Mouse (Mus musculus) heart, embryonic 14.5 days (tissue): ENCODE results near the gene Fancd2. TPM values are rescaled to one million over a fixed set of nuclear protein-coding genes. Genes with fewer than 3 reads are reported as not detected.

Experiments
- ATAC-seq: fragments of 200-750 bp; cut with Nextera tagmentation; 2 replicates; pipeline ENCODE4 v1.8.0; 2017; ENCODE audit warnings: low read depth, moderate TSS enrichment; ENCODE audit not compliant: insufficient number of reproducible peaks, insufficient read depth, low FRiP score
- H3K27ac ChIP-seq, 2 experiments: fragments of 200-500 bp in 1 of 2; fragments of 300-500 bp in 1 of 2; sonication (generic) in 1 of 2; replicated peaks in 1 of 2; 2 replicates each; pipeline ENCODE4 v1.5.1; 2012 to 2014; ENCODE audit warnings: low read depth in 2 of 2, low read length in 2 of 2, control low read depth in 1 of 2, mild to moderate bottlenecking in 1 of 2, mixed read lengths in 1 of 2; ENCODE audit not compliant: control insufficient read depth in 1 of 2, insufficient read depth in 1 of 2
- H3K27me3 ChIP-seq: fragments of 300-500 bp; sonication (generic); 2 replicates; pipeline ENCODE4 v1.6.1; 2014; ENCODE audit warnings: mild to moderate bottlenecking, low read length, control low read depth; ENCODE audit not compliant: control insufficient read depth, insufficient read depth
- H3K36me3 ChIP-seq: fragments of 300-500 bp; sonication (generic); 2 replicates; pipeline ENCODE4 v1.6.1; 2014; ENCODE audit warnings: mild to moderate bottlenecking, control low read depth, low read length, mixed read lengths; ENCODE audit not compliant: control insufficient read depth, insufficient read depth
- H3K4me1 ChIP-seq, 2 experiments: fragments of 200-500 bp in 1 of 2; fragments of 300-500 bp in 1 of 2; sonication (generic) in 1 of 2; 2 replicates each; pipeline ENCODE4 v1.6.1; 2012 to 2014; ENCODE audit warnings: low read length in 2 of 2, control low read depth in 1 of 2, mixed read lengths in 1 of 2; ENCODE audit not compliant: control insufficient read depth in 2 of 2, insufficient read depth in 2 of 2
- H3K4me2 ChIP-seq: fragments of 300-500 bp; sonication (generic); 2 replicates; pipeline ENCODE4 v1.6.1; 2014; ENCODE audit warnings: mild to moderate bottlenecking, low read length
- H3K4me3 ChIP-seq, 2 experiments: fragments of 200-500 bp in 1 of 2; fragments of 300-500 bp in 1 of 2; sonication (generic) in 1 of 2; 2 replicates each; pipeline ENCODE4 v1.5.1; 2012 to 2014; ENCODE audit warnings: low read length in 2 of 2, mild to moderate bottlenecking in 2 of 2, control low read depth in 1 of 2, low read depth in 1 of 2, moderate library complexity in 1 of 2; ENCODE audit not compliant: control insufficient read depth in 1 of 2, insufficient read depth in 1 of 2
- H3K9ac ChIP-seq: fragments of 300-500 bp; sonication (generic); 2 replicates; pipeline ENCODE4 v1.6.1; 2014; ENCODE audit warnings: mild to moderate bottlenecking, low read length
- H3K9me3 ChIP-seq: fragments of 300-500 bp; sonication (generic); 2 replicates; pipeline ENCODE4 v1.6.1; 2016; ENCODE audit warnings: low read length, control low read depth; ENCODE audit not compliant: control insufficient read depth
- WGBS: fragments of 180-500 bp; shearing (Covaris S2); extraction: QIAGEN DNeasy Blood & Tissue Kit; methylation state at CpG from one replicate; pipeline ENCODE4 v1.1.7; 2014; 5-methylcytosine and 5-hydroxymethylcytosine counted together
- polyA plus RNA-seq: library from polyadenylated mRNA; unstranded; fragments of >200 nt; fragmentation: Nextera tagmentation; extraction: Ambion mirVana; gene quantifications from 2 replicates; pipeline ENCODE4 v1.2.1, GENCODE M21; 2014

Gene Fancd2
- polyA plus RNA-seq, 1 experiment from 2014 or later, result 10.6 TPM

DNA sequence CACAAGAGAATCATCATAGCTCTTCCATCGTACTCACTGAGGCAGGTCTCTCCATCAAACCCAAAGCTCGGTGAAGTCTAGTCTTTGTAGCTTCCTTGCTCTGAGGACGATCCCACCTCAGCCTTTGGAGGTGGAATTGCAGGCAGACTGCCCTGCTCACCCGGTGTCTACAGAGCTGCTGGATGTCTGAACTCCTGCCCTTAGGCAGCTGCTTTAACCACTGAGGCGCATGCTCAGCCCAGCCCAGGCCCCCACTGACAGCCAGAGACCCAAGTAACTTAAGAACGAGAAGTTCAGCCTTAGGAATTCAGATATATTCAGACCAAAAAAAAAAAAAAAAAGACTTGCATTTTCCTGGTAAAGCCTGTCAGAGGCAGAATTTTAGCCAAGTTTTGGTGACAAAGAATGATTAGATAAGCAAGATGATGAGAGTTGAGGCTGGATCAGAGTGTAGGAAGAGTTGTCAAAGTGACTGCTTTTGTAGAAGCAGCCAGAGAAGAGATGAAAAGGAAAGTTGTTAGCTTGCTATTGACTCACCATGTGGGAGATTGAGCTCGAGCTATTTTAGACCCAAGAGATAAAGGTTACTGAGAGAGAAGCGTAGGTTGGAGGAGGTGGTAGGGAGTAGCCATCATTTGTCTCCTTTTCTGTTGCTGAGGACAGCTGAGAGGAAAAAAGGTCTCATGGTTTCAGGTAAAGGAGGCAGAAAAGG is 80.9 kb downstream of the Fancd2 start:
- ATAC-seq, result peak; percentile 62
- H3K4me3 ChIP-seq, result peak overlapping the region in 1 of 2 experiments; percentile 6; a peak in 1 of 4 replicates
- H3K9me3 ChIP-seq, result no peaks in the 10 kb centered on the region
- peaks cover 5 to 20% of the 10 kb centered on the region in 2 experiments for H3K4me1 ChIP-seq
- peak overlapping the region; percentile 63 to 85 for H3K27ac ChIP-seq
- peaks cover 52% of the 10 kb centered on the region for H3K36me3 ChIP-seq
- 18% methylated on average over 8 of the region's 8 CpGs for whole genome bisulfite sequencing
- peak overlapping the region; percentile 51; the same call in 1 of the 2 replicates for H3K9ac ChIP-seq
- H3K4me2 ChIP-seq, result peak overlapping the region; percentile 59
- no peaks in the 10 kb centered on the region for H3K27me3 ChIP-seq

DNA sequence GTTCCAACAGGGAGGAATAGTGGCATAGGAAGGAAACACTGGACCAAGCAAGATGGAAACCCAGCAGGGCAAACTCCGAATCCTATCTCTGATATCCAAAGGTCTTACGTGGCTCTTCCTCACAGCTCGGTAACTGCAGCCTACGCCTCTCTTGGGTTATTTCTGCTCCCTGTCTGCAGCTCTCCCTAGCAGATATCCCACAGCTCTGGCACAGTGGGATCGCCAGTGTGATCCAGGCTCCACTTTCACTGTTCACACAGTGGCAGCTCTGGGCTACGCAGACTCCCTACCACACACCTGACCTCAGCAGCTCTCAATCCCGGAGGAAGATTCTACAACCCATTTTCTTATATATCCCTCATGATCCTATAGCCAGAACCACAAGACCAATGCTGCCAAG is 82.7 kb downstream of the Fancd2 start:
- H3K9ac ChIP-seq, result no peak overlapping the region
- peaks cover 52% of the 10 kb centered on the region for H3K36me3 ChIP-seq
- ATAC-seq, result no peak

DNA sequence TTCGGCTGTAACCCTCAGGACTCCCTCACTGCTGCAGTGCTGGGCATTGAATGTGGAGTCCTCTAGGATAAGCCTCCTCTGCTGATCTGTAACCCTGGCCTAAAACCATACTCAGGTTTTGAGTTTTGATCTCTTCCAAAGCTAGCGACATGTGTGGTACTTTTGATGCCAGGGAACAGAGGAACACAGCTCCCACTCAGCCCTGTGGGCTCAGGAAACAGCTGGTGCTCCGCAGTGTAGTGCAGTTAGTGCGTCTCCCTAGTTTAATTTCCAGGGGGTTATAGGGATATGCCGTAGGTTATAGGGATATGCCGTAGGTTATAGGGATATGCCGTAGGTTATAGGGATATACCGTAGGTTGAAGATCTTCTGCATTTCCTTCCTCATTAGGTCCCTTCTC is 83.5 kb downstream of the Fancd2 start:
- Histone ChIP-seq H3K36me3 (peaks cover 52% of the 10 kb centered on the region), H3K9ac (no peak overlapping the region)
- WGBS, result 95% methylated on average over 8 of the region's 8 CpGs

More for the DNA sequence above, 82.7 kb downstream of the Fancd2 start:
- no peaks in the 10 kb centered on the region for H3K27me3 ChIP-seq
- H3K27ac ChIP-seq, result no peak overlapping the region
- no peak overlapping the region for H3K4me3 ChIP-seq
- H3K4me2 ChIP-seq, result no peak overlapping the region
- H3K4me1 ChIP-seq, result peaks cover 5 to 20% of the 10 kb centered on the region in 2 experiments
- 89% methylated on average over 7 of the region's 7 CpGs for WGBS
- no peaks in the 10 kb centered on the region for H3K9me3 ChIP-seq

DNA sequence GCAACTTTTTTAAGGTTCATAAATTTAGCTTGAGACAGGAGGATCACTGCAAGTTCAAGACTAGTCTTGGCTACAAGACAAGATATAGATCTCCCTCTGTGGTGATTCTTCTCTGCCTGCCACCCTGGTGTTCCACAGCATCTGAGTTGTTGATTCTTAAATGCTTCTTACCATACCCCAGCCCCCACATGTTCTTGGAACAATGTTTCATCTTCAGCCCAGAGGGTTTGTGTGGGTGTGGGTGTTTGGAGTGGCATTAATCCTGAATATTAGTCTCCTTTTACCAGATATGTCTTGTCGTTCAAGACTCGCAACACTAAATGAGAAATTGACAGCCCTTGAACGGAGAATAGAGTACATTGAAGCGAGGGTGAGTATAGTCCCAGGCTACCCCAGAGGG is 84.0 kb downstream of the Fancd2 start:
- Histone ChIP-seq H3K9ac (no peak overlapping the region), H3K4me1 (peaks cover 5 to 20% of the 10 kb centered on the region in 2 experiments), H3K4me3 (no peak overlapping the region), H3K27ac (no peak overlapping the region), H3K36me3 (peaks cover 48% of the 10 kb centered on the region), H3K4me2 (no peak overlapping the region), H3K9me3 (no peaks in the 10 kb centered on the region), H3K27me3 (no peaks in the 10 kb centered on the region)
- WGBS, result 90% methylated on average over 4 of the region's 4 CpGs
- ATAC-seq, result no peak

More for the DNA sequence above, 83.5 kb downstream of the Fancd2 start:
- Histone ChIP-seq H3K4me3 (no peak overlapping the region), H3K9me3 (no peaks in the 10 kb centered on the region), H3K27me3 (no peaks in the 10 kb centered on the region), H3K4me1 (peaks cover 5 to 20% of the 10 kb centered on the region in 2 experiments), H3K4me2 (no peak overlapping the region), H3K27ac (no peak overlapping the region)
- no peak for ATAC-seq

DNA sequence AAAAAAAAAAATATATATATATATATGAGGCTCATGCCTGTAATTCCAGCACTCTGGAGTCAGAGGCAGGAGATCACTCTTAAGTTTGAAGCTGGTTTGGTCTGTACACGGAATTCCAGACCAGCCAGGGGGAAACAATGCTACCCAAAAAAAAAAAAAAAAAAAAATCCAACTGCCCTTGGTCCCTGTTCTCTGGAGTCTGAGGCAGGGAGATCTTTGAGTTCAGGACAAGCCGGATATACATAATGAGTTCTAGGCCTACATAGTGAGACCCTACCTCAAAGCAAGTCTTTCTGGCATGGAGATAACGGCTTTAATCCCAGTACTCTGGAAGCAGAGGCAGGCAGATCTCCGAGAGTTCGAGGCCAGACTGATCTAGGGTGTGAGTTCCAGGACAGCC is 91.9 kb downstream of the Fancd2 start:
- Histone ChIP-seq H3K4me3 (peak overlapping the region; percentile 39 to 80), H3K9ac (no peak overlapping the region), H3K36me3 (peaks cover 23% of the 10 kb centered on the region), H3K27ac (peak overlapping the region in 1 of 2 experiments; percentile 91; a peak in 2 of 4 replicates), H3K27me3 (no peaks in the 10 kb centered on the region), H3K4me1 (peaks cover 2 to 12% of the 10 kb centered on the region in 2 experiments; a peak in 3 of 4 replicates), H3K4me2 (peak overlapping the region; percentile 91), H3K9me3 (no peaks in the 10 kb centered on the region)
- ATAC-seq, result no peak
- WGBS, result 62% methylated on average over 5 of the region's 5 CpGs

DNA sequence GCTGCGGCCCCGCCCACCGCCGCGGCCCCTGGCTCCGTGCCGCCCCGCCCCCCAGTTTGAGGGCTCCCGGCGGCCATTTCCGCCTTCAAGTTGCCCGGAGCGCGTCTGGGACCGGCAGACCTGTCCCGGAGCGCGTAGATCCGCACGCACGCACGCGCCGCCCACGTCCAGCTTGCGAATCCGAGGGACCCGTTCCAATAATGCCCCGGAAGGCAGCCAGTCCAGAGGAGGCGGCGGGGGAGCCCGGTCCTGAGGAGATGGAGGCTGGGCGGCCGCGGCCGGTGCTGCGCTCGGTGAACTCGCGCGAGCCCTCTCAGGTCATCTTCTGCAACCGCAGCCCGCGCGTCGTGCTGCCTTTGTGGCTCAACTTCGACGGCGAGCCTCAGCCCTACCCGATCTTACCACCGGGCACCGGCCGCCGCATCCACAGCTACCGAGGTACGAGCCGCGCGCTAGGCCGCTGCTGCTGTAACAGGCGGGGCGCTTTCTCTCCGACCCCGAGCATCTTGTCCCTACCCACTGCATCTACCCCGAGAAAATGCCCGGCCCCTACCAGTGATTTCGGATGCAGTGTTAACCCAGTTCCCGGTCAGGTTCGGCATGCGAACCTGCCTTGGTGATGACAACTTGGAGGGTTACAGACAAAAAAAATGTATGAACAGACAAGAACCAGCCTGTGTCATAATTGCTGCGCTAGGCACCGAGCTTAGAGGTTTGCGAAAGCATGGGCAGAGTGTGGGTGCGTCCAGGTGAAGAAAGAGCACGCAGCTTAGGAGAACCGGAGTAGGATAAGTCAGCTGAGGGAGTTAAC is 92.7 kb downstream of the Fancd2 start, which contains the start of gene Vhl:
TSS of gene Vhl (plus strand) at position 19 of the 811 bp plus-strand sequence.
- under 1% methylated on average over 76 of the region's 76 CpGs for WGBS
- Histone ChIP-seq H3K9ac (peak within 1 kb of the TSS; percentile 88), H3K4me2 (peak within 1 kb of the TSS; percentile 91), H3K4me3 (peak within 1 kb of the TSS; percentile 80 to 83), H3K27me3 (no peaks in the 10 kb centered on the region), H3K27ac (peak within 1 kb of the TSS; percentile 77 to 91), H3K36me3 (peaks cover 28% of the 10 kb centered on the region), H3K4me1 (peaks cover 2 to 12% of the 10 kb centered on the region in 2 experiments; a peak in 3 of 4 replicates), H3K9me3 (no peaks in the 10 kb centered on the region)
- peak; percentile 89 for ATAC-seq

DNA sequence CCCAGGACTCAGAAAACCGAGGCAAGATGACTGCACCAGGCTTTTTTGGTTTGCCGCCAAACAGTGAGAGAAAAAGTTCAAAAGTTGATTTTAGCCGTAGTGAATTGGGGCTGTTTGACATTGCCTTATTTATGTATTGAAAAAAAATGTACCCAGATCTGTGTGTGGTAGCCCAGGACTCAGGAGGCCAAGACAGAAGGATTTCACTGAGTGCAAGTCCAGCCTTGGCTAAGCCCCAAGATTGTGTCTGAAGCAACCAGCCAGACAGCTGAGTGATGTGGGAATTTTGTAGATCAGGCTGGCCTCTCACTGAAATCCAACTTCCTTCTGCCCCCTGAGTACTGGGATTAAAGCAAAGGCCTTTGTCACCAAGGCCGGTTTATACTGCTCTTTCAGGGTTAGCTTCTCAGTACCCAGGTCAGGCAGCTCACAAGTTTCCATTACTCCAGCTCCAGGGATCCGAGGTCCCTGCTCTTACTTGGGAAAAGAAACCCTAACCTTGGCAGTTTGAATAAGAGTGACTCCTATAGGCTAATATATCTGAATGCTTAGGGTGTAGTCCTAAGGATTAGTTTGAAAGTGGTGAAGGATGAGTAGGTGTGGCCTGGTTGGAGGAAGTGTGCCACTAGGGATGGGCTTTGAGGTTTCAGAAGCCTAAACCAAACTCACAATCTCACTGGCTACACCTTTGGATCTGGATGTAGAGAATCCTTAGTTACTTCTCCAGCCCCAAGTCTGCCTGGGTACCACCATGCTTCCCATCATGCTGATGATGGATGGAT is 93.7 kb downstream of the Fancd2 start:
- H3K27ac ChIP-seq, result 0 out of 4 replicates have a peak overlapping the region, but pooled peaks of 1 of the 2 experiments have one; percentile 91

More for the DNA sequence above, 93.7 kb downstream of the Fancd2 start:
- no peak for ATAC-seq
- Histone ChIP-seq H3K4me3 (peak overlapping the region; percentile 80 to 83), H3K27me3 (no peaks in the 10 kb centered on the region), H3K9me3 (no peaks in the 10 kb centered on the region), H3K4me1 (peaks cover 2 to 12% of the 10 kb centered on the region in 2 experiments; a peak in 3 of 4 replicates), H3K9ac (peak overlapping the region; percentile 88), H3K36me3 (peaks cover 39% of the 10 kb centered on the region), H3K4me2 (peak overlapping the region; percentile 91)
- 59% methylated on average over 5 of the region's 5 CpGs for WGBS
